Mouse (Mus musculus) G1E-ER4 (cell line): ENCODE data around the gene Acadl. TPM values are rescaled to one million over a fixed set of nuclear protein-coding genes. Genes with fewer than 3 reads are reported as not detected.

ENCODE experiments used
- GATA1 ChIP-seq: IDR thresholded peaks from one replicate; pipeline ENCODE4 v1.8.0; 2012; ENCODE audit warnings: low read length, inconsistent platforms
- polyA plus RNA-seq: library from polyadenylated mRNA; stranded (reverse); fragments of >175 nt; gene quantifications from 2 replicates; pipeline ENCODE4 v1.2.3, GENCODE M21; 2012

Acadl gene
- polyA plus RNA-seq = 12.3 and 16.6 TPM in 2 replicates

- no peak for TF ChIP-seq GATA1
Measured at GRCm38 (mm10) chr1:66862712-66863511, at the start of gene Acadl. Gene Acadl, minus strand, starts transcription at chr1:66863277.

DNA sequence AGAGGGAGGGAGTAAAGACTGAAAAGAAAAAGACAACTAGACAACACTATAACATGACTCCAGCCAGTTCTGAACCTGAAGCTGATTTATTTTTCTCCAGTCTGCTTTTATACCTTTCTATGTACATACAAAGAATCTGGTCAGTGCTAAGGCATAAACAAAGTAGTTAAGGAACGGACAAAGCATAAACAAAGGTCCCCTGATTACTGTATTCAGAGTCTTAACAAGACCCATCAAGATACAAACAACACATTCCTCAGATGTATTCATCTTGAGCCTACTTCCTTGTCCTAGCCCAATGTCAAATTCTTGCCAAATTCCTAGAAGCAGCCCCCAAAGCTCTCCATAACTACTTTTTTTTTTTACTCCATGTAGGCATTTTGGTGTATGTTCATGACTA is 49.2 kb upstream of the Acadl start:
- TF ChIP-seq GATA1 = no peak

- TF ChIP-seq GATA1 = no peak
Measured at GRCm38 (mm10) chr1:66902566-66902965, 39.5 kb upstream of the Acadl start.

- TF ChIP-seq GATA1 = no peak
Measured at GRCm38 (mm10) chr1:66900946-66901345, 37.9 kb upstream of the Acadl start.

- TF ChIP-seq GATA1 = no peak
Measured at GRCm38 (mm10) chr1:66898261-66898660, 35.2 kb upstream of the Acadl start.

DNA sequence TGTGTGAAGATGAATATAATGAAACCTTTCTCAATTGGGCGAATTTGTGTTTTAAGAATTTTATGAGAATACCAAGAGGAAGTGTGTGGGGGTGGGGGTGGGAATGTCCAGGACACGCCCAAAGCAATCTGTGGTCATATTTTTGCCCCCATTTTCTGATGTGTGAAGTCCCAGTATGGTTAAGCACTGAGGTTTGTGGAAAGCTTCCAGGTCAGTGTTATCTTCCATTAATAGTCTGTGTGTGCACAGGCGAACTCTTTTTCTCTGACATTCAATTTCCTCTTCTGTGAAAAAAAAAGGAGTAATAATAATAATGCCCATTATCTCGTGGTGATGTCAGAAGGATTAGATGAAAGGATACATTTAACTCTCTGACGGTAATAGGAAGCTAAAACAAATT is 33.5 kb upstream of the Acadl start:
- TF ChIP-seq GATA1 = no peak

DNA sequence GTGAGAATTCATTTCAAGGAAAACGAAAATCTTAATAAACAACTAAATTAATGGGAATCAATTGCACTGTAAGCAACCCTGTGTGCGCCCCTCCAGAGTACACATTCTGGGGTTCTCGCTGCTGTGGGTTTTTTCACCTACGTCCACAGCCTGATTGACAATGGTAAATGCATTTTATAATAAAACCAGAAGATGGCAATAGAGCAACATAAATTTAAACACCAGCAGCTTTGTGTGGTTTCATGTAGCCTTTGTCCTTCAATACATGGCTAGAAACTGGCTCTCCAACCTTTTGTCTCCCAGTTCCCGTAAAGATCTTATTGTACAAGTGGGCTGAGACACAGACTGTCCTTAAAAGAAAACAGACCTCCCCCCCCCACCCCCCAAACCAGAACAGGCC is 33.0 kb upstream of the Acadl start:
- TF ChIP-seq GATA1 = no peak

DNA sequence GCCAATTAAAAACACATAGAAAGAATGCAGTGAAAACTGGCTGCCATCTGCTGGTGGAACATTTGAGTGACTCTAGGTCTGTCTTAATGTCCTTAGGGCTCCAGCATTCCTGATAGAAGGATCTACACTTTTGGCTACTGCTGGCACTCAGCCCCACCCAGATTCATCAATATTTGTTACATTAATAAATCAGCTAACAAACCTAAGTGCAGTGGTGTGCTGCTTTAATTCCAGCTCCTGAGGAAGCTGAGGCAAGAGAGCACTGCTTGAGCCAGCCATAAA is 32.7 kb upstream of the Acadl start:
- no peak for TF ChIP-seq GATA1

GRCm38 (mm10) chr1:66895093-66895836 is 32.2 kb upstream of the Acadl start:
- no peak for TF ChIP-seq GATA1

- no peak for TF ChIP-seq GATA1
Measured at GRCm38 (mm10) chr1:66887175-66887574, 24.1 kb upstream of the Acadl start.

DNA sequence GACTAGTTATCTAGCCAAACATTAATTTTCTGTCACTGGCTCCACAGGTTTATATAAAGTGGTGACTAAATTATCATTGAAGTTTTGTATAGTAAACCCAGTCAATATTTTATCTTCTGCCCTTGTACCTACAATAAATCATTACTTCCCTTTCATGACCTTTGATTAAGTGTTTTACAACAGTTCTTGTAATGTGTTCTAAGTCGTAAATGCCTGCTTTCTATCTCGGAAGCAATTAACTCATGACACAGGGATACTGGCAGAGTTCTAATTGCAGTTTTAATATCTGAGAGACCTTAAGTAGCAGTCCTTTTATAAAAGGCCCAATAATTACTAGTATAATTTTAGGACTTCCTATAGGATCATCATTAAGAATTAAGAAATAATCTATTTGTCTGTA is 17.1 kb upstream of the Acadl start:
- TF ChIP-seq GATA1 = no peak

- no peak for TF ChIP-seq GATA1
Measured at GRCm38 (mm10) chr1:66874740-66875139, 11.7 kb upstream of the Acadl start.

DNA sequence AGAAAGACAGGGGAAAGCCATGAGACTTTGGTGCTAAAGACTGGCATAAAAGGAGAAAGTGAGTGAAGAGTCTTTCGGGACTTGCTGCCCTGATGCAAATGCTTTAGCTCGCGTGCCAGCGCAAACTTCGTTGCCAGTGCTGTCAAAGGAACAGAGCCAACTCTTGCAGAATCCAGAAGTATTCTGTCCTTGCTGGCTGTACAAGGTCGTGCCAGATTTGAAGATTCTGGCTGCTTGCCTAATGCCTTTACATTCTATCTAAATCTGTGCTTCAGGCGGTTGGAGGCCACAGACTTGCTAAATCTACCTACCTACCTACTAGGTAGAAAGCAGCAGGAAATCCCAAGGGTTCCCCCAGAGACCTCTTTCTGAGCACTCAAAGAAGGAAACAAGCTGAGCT is 8.5 kb upstream of the Acadl start:
- no peak for TF ChIP-seq GATA1

GRCm38 (mm10) chr1:66865633-66866032 is 2.6 kb upstream of the Acadl start:
- TF ChIP-seq GATA1 = no peak

GRCm38 (mm10) chr1:66863741-66864495 is 841 bp upstream of the Acadl start:
- no peak for TF ChIP-seq GATA1

GRCm38 (mm10) chr1:66861764-66862672 is 1.1 kb downstream of the Acadl start:
- TF ChIP-seq GATA1 = no peak
